Mouse (Mus musculus) spleen, adult 12 weeks (tissue): ENCODE measurements around the gene Kpna4.
"Not testable (repeated sequence)": the region's sequence is repeated elsewhere in the genome, so short reads cannot be mapped to it uniquely, and the experiment has no call there.

Source experiments
- DNase-seq: peaks from one replicate; pipeline ENCODE4 v3.0.0; 2022; ENCODE audit warnings: low spot score

Gene Kpna4

GRCm38 (mm10) chr3:69094456-69094855, 32.5 kb downstream of the Kpna4 start:
- no peak for DNase-seq

DNA sequence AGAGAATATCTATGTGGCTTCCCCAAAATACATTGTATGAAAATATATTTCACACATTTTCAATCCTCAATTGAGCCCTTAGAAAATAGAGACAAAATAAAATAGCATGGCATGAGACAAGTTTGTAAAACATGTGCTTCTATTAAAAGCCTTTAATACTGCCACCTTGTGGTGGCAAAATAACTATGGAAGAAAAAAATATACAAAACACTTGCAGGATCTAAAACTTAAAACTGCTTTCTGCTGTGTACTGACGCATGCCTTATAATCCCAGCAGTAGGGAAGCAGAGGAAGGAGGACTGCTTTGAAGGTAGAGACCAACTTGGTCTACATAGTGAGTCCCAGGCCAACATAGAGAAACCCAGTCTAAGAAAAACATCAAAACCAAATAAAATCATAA, 62.9 kb downstream of the Kpna4 start:
- no peak for DNase-seq

GRCm38 (mm10) chr3:69062764-69063163, 64.1 kb downstream of the Kpna4 start:
- no peak for DNase-seq

GRCm38 (mm10) chr3:69060672-69061071, 66.2 kb downstream of the Kpna4 start:
- DNase-seq: no peak

DNA sequence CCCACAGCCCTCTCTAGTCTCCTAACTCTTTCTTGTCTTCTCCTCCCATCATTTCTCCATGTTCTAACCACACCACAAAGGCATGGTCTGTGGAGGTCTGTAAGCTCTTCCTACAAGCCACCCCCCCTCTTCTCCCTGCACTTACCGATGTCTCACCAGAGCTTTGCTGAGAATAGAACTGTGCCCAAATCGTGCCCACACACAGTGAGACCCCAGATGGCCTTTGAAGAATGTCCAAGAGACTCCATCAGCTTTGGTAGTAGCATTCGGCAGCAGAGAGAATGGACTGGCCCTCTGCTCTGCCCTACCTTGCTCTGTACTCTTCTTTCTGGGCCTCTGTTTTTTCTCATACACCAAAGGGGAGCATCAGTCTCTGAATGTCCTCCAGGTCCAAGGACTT, 71.0 kb downstream of the Kpna4 start:
- no peak for DNase-seq

DNA sequence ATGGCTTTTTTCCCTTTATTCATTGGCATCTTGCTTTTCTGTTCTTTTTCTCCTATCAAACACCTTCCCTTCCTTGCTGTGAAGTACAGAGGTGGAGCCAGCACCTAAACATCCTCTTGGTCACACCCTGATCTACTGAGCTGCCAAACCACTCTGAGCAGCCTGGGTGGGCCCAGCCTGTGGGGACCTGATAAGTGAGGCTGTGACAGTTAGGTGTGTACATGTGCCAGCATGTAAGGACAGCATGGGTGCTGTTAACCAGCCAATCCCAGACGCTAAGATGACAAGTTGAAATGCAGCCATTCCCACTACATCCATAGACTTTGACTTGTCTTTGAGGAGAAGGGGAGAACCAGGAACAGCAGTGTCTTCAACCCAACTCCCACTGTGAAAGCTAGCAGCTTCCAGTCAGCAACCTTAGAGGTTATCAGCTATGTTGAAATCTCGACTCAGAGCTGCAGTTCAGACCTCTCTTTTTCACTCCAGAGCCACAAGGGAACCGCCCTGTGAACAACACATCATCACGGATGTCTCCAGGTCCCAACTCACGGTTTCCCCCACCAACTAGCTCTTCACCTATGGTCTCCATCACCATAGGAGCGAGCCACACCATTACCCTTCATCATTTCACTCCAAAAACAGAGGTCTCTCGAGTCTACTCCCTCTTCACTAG, 72.0 kb downstream of the Kpna4 start:
- DNase-seq: peak; percentile 79

GRCm38 (mm10) chr3:69051894-69052293, 75.0 kb downstream of the Kpna4 start:
- no peak for DNase-seq

DNA sequence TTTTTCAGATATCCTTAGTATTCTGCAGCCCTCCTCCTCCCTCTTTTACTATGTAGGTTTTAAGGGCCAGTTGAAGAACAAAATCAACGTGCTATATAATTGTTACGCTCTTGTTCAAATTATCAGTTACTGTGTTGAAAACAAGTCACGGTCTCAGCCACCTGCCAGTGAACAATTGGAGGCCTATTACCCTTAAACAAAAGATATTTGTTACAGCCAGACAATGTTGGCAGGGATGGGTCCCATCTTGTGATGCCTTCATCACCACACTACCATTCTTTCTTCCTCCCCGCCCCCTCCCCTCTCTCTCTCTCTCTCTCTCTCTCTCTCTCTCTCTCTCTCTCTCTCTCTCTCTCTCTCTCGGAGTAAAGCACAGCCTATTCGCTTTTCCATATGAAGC, 77.9 kb downstream of the Kpna4 start:
- DNase-seq: no peak

- no peak for DNase-seq
Measured at GRCm38 (mm10) chr3:69047684-69048083, 79.2 kb downstream of the Kpna4 start.

DNA sequence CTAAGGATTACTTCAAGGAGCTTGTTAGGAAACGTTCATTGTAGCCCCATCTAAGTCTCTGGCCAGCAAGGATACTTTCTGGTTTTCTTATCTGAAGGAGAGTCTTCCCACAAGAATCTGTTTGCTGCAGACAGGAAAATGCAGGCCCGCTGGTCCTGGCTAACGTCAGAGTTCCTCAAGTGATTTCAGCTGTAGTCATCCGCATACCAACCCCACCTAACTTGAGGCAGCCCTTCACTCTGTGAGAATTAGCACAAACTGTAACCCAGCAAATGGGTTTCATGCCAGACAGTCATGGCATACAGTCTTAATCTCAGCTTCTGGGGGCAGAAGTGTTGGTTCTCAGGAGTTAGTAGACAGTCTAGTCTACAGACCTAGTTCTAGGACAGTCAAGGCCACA, 80.4 kb downstream of the Kpna4 start:
- DNase-seq: no peak

DNA sequence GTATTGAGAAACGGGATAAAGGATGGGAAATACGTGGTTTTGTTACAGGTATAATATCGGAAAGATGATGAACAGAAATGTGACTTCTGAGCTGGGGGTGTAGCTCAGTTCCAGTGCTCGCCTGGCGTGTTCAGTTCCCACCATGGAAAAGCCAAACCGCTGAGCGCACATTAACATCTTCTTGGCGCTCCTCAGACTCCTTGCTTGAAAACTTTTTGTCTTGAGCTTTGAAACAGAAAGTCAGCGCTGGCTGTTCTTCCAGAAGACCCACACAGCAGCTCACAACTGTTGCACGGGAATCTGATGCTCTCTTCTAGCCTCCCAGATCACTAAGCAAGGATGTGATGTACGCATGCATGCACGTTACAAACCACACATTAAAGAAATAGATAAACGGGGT, 81.2 kb downstream of the Kpna4 start:
- DNase-seq: no peak

DNA sequence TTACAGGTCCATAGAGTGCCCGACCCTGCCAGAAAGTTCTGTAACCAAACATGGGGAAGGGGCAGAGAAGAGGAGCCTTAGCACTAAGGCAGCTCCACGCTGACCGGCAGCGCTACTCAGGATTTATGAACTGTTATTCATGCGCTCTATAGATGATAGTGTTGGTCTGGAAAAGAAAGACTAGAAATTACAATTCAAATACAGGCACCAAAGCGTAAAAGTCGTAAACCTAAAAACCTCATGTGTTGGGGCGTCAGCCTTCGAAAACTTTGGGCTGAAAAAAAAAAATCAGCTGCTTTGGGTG, 81.6 kb downstream of the Kpna4 start:
- DNase-seq: no peak

DNA sequence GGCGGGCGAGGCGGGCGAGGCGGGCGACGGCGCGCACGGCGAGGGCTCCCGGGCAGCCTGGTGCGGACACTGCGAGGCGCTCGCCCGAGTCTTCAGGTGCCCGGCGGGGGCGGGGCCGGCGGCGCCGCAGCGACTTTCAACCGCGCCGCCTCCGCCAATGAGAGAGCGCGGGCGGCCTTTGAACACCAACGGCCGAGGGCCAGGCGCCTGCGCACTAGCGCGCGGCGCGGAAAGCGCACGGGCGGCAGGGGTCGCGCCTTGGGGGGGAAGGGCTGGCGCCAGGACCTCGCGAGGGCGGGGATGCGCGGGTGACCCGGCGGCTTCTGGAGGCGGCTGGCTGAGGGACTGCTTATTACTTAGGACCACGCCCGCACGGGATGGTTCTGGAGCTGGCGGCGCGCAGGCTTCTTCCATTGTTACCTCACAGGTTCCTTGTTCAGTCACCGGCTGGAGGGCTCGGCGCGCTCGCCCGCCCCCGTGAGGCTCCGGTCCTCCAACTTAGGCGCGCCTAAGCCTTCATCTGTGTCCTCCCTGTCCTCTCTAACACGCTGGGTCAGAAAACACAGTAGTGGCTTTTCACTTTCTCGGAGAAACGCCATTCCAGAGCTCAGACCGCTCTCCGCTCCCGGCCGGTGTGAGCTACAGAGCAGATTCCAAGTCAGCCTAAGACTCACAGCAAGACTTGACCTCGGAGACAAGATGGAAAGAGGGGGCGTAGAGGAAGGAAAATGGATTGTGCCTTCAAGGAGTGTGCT, 82.1 kb downstream of the Kpna4 start, which contains the start of gene Trim59:
TSS of gene Trim59 (minus strand) at position 111 of the 755 bp plus-strand sequence.
- DNase-seq: peak; percentile 90

GRCm38 (mm10) chr3:69044167-69044591, 82.7 kb downstream of the Kpna4 start:
- no peak for DNase-seq

- no peak for DNase-seq
Measured at GRCm38 (mm10) chr3:69041298-69041697, 85.6 kb downstream of the Kpna4 start.

GRCm38 (mm10) chr3:69040105-69040504, 86.8 kb downstream of the Kpna4 start:
- DNase-seq: no peak

- no peak for DNase-seq
Measured at GRCm38 (mm10) chr3:69026133-69026783, 100.7 kb downstream of the Kpna4 start.

DNA sequence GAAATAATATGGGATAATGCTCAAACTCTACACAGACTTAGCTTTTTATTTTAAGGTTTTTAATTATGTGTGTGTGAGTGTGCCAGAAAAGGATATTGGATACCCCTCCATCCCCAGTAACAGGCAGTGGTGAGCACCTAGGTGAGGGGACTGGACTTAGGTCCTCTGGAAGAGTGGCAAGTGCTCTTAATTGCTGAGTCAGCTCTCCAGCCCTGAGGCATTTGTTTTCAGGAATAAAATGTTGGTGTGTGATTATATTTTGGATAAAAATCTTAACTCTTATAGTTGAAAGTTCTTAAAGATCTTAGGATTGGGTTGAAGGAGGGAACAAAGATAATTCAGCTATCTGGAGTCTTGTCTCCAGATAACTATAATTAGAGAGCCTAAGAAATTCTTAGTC, 106.1 kb downstream of the Kpna4 start:
- DNase-seq: no peak

DNA sequence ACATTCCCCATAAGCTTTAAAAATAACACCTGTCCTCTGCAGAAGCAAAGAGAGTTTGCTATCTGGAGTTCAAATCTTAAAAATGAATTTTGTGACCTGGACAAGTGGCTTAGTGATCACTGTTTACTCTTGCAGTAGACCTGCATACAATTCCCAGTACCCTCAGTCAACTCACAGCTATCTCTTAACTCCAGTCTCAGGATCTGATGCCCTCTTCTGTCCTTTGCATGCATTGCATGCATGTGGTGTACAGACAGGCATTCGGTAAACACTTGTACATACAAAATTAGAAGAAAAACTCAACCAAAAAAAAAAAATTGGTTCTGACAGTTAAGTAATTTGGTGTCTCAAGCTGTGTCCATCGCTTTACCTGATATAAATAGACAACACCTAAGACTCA, 106.6 kb downstream of the Kpna4 start:
- no peak for DNase-seq

GRCm38 (mm10) chr3:69018635-69019034, 108.3 kb downstream of the Kpna4 start:
- DNase-seq: not testable (repeated sequence)

GRCm38 (mm10) chr3:69017181-69017580, 109.7 kb downstream of the Kpna4 start:
- no peak for DNase-seq
